Mouse (Mus musculus): ENCODE measurements at regions not wholly inside any gene's neighbourhood (a gene's known extent, or its start where the extent isn't known, plus 50 kb on each side); places are given as distances from the start of the nearest gene placed in this dataset.

DNA sequence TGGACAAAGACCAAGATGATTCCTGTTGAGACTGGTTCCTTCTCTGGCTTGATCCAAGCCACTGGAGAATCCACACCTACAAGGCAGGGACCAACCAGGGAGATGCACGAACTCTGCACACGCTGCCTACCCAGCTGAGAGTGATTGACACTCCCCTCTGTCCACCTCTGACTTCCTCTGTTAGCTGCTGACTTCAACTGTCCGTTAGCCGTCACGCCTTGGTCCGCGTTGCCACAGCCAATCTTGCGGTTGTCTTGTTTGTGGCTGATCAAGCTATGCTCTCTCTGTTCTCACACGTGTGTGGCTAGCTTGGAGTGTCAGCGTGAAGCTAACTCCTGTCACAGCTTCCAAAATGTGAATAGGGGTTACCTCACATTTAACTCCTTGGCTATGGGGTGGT is 186.3 kb upstream of the Rpl38 start:
- no peak for TF ChIP-seq CTCF (IDR thresholded peaks at IDR 0.05)
- DNase-seq (ENCODE audit: extremely low spot score in 1 of 2, low spot score in 2 of 2) = no peak
- Histone ChIP-seq H3K27ac (no peak overlapping the region), H3K4me3 (no peak overlapping the region)
- intact Hi-C loops (cut with DNase I) = loop anchor here (5.0 kb wide), 1 partner anchor 155 kb away; no protein-coding TSS in a partner anchor

DNA sequence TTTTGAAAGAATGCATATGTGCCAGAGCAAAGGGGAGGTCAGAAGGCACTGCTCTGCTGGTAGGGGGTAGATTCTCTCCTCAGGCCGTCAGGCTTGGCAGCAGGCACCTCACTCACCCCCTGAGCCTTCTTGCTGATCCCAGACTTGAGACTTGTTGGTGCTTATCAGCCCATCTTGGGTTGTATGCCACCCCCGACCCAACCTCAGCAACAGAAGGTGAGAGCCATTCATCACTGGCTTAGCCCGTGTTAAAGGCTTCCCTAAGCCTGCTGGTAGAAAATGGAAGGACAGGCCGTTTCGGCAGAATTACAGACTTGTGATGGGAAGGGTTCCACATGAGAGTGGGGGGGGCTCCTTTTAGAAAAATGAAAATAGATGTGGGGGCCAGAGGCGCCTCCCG is 187.3 kb upstream of the Rpl38 start:
- intact Hi-C loops (cut with DNase I) = loop anchor here (5.0 kb wide), 1 partner anchor 156 kb away; no protein-coding TSS in a partner anchor
- no peak; the same call in 1 of the 2 replicates for TF ChIP-seq CTCF (IDR thresholded peaks at IDR 0.05)
- no peak for DNase-seq (ENCODE audit: extremely low spot score in 1 of 2, low spot score in 2 of 2)
- Histone ChIP-seq H3K4me3 (no peak overlapping the region), H3K27ac (no peak overlapping the region)

DNA sequence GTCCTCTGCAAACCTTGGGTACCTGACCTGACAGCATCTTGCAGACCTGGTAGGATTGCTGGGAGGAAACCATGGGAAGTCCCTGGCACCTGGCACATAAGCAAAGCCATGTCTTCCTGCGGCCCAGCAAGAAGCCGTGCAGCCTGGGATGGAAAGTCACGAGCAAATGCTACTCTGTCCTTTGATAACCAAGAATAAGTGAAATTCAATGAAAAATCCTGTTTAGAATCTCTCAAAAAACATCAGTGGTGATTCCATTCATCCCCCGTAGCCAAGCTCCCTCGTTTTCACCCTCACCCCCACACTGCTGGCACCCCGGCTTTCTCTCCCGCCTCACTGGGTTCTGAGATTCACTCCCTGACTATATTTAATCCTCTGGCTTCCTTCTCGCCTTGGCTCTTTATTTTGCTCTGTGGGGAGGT is 188.2 kb upstream of the Rpl38 start:
- no peak for TF ChIP-seq CTCF (IDR thresholded peaks at IDR 0.05)
- intact Hi-C loops (cut with DNase I) = loop anchor here (5.0 kb wide), 1 partner anchor 157 kb away; no protein-coding TSS in a partner anchor
- Histone ChIP-seq H3K4me3 (no peak overlapping the region), H3K27ac (peak overlapping the region; percentile 38; the same call in 1 of the 2 replicates)
- peak; percentile 15 to 53 for DNase-seq (ENCODE audit: extremely low spot score in 1 of 2, low spot score in 2 of 2)

DNA sequence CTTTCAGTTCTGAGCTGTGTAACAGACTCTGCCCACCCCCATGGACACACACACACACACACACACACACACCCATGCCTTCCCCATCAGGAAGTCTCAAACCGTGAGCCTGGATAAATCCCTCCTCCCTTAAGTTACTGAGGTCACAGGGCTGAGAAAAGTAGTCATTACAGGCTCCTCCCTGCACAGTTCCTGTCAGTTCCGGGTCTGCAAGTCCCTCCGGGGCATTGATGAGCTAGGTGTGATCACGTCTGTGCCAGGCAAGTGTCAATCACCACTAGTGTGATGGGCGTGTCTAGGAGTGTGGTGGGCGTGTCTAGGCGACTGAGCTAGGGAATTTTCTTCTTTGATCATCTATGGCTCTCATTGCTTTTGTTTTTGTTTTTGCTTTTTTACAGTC is 189.6 kb upstream of the Rpl38 start:
- Histone ChIP-seq H3K4me3 (no peak overlapping the region), H3K27ac (no peak overlapping the region)
- no peak for TF ChIP-seq CTCF (IDR thresholded peaks at IDR 0.05)
- DNase-seq (ENCODE audit: extremely low spot score in 1 of 2, low spot score in 2 of 2) = no peak
- intact Hi-C loops (cut with DNase I) = no loop called here

DNA sequence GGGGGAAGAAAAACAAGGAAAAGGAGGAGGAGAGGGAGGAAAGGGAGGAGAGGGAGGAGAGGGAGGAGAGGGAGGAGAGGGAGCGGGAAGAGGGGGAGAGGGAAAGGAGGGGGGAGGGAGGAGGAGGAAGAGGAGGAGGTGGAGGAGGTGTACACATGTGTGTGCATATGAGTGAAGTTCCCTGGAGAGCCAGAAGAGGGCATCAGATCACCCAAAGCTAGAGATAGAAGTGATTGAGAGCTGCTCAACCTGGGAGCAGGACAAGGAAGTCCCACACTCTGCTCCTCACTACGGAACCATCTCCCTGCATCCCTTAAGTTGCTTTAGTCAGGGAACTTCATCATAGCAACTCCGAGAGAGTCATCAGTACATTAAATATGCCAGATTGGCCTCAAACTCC is 191.0 kb upstream of the Rpl38 start:
- DNase-seq (ENCODE audit: extremely low spot score in 1 of 2, low spot score in 2 of 2) = no peak
- no peak overlapping the region for H3K27ac ChIP-seq
- no peak overlapping the region for H3K4me3 ChIP-seq
- intact Hi-C loops (cut with DNase I) = no loop called here
- TF ChIP-seq CTCF (IDR thresholded peaks at IDR 0.05) = peak; percentile 39

DNA sequence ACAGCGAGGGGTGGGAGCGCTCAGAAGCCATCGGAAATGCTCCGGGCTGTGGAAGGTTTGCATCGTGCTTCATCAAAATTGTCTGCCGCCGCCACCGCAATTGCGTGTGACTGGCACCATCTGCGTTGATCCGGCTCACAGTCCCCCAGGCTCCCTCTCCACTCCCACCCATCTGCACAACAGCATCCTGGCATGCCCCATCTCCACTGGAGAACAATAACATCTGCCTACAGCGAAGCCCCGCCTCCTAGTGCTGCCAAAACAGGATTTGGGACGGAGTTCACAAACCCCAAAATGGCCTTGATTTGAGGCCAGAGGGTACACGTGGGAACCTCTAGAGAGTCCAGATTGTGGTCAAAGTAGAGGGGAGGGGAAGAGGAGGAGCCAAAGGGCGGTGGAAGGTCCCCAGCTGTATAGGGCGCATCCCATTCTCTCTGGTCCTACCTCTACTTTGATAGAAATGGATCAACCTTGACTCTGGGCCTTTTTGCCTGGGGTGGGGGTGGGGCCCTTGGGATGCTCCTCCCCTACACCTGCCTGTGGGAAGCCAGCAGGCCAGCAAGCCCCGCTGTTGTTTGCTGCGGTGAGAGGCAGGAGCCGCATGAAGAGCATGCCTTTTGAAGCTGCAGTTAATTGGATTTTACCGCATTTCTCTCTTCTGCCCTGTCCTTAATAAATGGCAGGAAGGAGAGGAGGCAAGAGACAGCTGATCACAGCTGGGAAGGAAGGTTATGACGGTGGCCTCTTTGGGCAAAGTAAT is 195.6 kb upstream of the Rpl38 start:
- DNase-seq (ENCODE audit: extremely low spot score in 1 of 2, low spot score in 2 of 2) = peak in 1 of 2 experiments; percentile 18
- no peak overlapping the region for H3K27ac ChIP-seq
- intact Hi-C loops (cut with DNase I) = no loop called here

DNA sequence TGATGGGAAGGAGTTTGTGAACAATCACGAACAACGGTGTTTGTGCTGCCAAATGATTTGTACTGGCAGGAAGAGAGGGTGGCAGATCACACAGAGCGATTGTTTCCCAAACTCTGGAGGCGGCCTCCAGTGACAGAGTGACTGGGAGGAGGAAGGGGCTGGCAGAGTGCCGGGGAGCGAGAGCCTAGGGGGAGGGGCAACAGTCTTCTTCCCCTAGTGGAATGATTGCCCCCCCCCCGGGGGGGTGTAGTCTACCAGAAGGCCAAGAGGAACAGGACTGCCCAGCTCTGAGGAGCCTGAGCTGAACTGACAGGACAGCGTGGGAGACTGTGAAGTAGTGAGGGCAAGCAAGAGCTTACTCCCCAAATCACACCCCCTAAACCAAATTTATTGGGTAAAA is 199.9 kb upstream of the Rpl38 start:
- TF ChIP-seq CTCF (IDR thresholded peaks at IDR 0.05) = no peak; the same call in 1 of the 2 replicates
- intact Hi-C loops (cut with DNase I) = loop anchor here (10.0 kb wide), 2 partner anchors 604 to 744 kb away; no protein-coding TSS in a partner anchor

More for the DNA sequence above, 195.6 kb upstream of the Rpl38 start:
- TF ChIP-seq CTCF (IDR thresholded peaks at IDR 0.05) = no peak
- no peak overlapping the region for H3K4me3 ChIP-seq

DNA sequence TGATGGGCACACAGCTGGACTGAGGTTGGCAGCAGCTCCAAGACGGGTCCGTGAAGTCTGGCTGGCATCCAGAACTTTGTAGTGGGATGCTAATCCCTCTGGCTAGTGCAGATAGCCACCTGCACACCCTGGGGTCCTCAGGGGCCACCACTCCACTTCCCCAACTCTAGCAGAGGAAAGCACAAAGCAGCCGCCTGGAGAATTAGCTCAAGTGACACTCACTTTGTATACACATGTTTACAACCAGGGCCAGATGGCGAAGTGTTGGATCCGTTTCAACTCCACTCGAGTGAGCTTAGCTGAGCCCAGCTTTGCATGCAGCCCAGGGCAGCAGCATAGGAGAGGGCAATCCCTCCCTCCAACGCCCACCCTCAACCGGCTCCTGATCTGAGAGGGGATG is 200.5 kb upstream of the Rpl38 start:
- peak in 1 of 2 experiments; percentile 50 for DNase-seq (ENCODE audit: extremely low spot score in 1 of 2, low spot score in 2 of 2)
- intact Hi-C loops (cut with DNase I) = loop anchor here (10.0 kb wide), 2 partner anchors 603 to 743 kb away; no protein-coding TSS in a partner anchor
- Histone ChIP-seq H3K4me3 (no peak overlapping the region), H3K27ac (peak overlapping the region; percentile 32; the same call in 1 of the 2 replicates)
- TF ChIP-seq CTCF (IDR thresholded peaks at IDR 0.05) = no peak

More for the DNA sequence above, 199.9 kb upstream of the Rpl38 start:
- DNase-seq (ENCODE audit: extremely low spot score in 1 of 2, low spot score in 2 of 2) = peak; percentile 52 to 76
- H3K4me3 ChIP-seq = no peak overlapping the region
- no peak overlapping the region for H3K27ac ChIP-seq

DNA sequence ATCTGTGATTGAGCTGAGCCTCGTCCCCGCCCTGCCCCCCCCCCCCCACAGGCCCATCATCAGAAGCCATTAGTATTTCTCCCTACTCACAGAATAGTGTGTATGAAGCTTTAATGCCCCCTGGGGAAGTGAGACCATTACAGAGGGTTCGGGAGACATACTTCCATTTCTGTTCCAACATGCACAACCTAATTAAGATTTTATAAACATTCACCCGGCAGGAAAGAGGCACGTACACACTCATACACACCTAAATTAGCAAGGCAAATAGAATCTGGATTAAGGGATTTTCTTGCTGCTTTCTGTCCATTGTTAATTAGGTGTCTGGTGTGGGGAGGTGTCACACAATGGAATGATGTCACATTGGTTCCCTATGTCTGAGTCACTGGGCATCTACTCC is 202.8 kb upstream of the Rpl38 start:
- no peak for DNase-seq (ENCODE audit: extremely low spot score in 1 of 2, low spot score in 2 of 2)
- intact Hi-C loops (cut with DNase I) = loop anchor here (10.0 kb wide), 2 partner anchors 601 to 741 kb away; no protein-coding TSS in a partner anchor
- Histone ChIP-seq H3K4me3 (no peak overlapping the region), H3K27ac (no peak overlapping the region)
- TF ChIP-seq CTCF (IDR thresholded peaks at IDR 0.05) = no peak

DNA sequence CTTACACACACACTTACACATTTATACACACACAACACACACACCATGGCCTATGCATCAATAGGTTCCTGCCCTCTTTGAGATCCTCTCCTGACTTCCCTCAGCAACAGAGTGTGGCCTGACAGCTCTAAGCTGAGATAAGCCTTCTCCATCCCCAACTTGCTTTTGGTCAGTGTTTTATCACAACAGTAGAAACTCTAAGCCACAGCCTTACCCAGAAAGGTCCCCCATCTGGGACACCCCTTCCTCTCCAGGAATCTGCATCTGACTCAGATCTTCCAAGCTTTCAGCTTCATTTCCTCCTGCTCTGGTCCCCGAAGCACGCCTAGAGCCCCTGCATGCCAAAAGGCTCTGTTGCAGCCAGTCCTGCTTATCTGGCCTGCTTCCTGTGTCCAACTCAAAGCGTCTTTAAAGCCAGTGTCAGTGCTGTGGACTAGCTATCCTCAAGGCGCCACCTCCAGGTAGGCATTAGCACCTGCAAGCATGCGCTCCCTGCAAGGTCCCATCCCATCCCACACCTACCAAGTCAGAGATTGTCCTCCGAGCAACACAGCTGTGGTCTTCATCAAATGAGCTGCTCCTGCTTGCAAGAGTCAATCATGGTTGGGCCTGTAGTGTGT is 205.5 kb upstream of the Rpl38 start:
- peak; percentile 66 for TF ChIP-seq CTCF (IDR thresholded peaks at IDR 0.05)
- intact Hi-C loops (cut with DNase I) = loop anchor here (10.0 kb wide), 2 partner anchors 598 to 738 kb away; no protein-coding TSS in a partner anchor
- DNase-seq (ENCODE audit: extremely low spot score in 1 of 2, low spot score in 2 of 2) = peak; percentile 26 to 47
- Histone ChIP-seq H3K27ac (no peak overlapping the region), H3K4me3 (no peak overlapping the region)

DNA sequence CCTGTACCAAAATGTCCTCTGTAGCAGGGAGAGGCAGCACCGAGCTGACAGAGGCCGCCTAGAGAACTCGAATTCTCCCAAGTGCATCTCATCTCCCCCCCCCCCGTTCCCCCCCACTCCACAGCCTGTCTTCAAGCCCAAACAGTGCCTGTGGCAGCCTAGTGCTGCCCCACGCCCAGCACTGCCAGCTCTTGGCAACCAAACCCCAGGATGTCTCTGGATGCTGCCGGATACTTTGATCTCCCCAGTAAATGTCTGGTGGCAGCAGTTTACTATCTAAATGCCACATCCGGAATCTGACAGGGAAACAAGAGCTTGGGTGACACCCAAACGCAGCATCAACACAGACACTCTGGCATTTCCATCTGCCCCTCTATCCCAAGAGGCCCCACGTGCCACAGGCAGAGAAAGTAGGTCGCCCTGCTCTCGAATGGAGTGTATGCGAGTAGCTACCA is 213.4 kb upstream of the Rpl38 start:
- no peak overlapping the region for H3K27ac ChIP-seq
- H3K4me3 ChIP-seq = no peak overlapping the region
- TF ChIP-seq CTCF (IDR thresholded peaks at IDR 0.05) = no peak
- intact Hi-C loops (cut with DNase I) = no loop called here
- no peak for DNase-seq (ENCODE audit: extremely low spot score in 1 of 2, low spot score in 2 of 2)

DNA sequence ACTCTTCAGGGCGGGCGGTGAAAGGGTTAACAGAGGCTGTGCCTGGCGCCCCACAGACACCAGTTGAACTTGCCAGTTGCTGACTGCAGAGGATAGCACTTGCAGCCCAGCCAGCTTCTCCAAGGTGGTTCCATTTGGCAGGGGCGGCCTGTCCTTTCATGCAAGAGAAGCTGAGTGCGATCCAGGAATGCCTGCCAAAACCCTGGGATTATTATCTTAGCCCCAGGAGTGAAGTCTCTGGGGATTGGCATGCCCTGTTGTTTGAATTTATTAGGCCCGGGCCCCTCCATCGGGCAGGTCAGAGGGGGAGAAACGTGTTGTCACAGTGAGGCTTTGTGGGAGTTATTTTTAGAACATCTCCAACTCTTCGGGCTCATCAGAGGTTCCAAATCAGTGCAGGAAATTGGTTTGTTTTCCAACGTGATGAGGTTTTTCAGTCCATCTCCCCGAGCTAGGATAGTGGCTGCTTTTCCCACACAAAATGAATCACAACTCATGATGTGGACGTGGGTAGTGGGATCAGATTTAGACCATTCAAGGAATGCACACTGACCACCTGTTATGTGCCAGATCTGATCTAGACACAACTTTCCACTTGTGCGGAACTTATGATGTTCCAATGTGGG is 219.4 kb upstream of the Rpl38 start:
- intact Hi-C loops (cut with DNase I) = no loop called here
- no peak for TF ChIP-seq CTCF (IDR thresholded peaks at IDR 0.05)
- Histone ChIP-seq H3K27ac (no peak overlapping the region), H3K4me3 (no peak overlapping the region)
- peak; percentile 49 to 63 for DNase-seq (ENCODE audit: extremely low spot score in 1 of 2, low spot score in 2 of 2)

All from left cerebral cortex, adult 2 months (tissue).